Mouse (Mus musculus) right cerebral cortex, postnatal 25 days (tissue): ENCODE data around the gene Btk.

ENCODE experiments used
- DNase-seq: peaks from one replicate; pipeline ENCODE4 v3.0.0; 2022

Btk gene

DNA sequence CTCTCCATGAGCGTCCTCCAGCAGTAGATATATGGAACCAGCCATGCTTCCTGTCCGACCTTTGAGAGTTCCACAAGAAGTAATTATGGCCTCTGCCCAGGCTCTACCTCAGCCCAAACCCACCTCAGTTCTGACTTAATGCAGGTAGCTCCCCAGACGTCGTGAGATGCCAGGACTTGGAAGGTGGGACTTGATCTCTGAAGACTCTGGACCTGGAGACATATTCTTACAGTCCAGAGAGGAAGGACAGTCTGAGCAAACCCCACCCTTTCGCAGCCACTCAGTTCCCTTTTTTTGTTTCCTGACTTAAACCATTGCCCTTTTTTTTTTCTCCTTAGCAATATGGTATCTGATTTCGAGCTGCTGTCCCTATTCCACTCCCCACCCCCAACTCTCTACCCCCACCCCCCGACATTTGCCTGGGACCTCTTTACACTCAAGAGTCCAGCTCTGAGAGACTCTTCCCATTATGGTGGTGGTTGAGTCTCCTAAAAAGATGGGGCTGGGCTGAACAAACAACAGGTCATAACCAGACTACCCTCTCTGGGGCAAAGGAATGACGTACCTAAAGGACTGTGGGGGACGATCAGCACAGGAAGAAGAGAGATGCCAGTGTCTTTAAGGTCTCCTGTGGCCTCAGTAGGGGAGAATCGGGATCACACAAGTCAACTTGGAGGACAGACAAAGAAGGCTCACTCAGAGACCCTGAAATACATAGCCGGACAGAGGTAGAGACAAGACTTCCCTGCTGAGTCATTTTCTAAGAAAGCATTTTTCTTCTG, at the start of gene Btk:
Btk (minus strand) TSS at position 683 of the 782 bp plus-strand sequence.
- DNase-seq: no peak

DNA sequence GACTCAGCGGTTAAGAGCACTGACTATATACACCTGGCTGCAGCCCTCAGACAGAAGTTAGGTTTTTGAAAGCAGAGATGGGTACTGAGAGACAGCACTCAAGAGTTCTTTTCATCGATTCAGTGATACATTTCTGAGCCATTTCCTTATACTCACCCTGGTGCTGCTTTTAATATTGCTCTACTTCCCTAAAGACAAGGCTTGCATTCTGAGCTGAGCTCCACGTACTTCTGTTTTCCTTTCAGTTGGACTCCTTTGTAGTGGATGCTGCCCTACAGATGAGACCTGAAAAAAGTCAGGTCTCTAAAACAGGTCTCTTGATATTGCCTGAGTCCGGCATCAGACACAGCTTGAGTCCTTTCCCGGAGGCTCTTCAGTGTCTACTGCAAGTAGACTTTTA, 49.3 kb upstream of the Btk start:
- no peak for DNase-seq

DNA sequence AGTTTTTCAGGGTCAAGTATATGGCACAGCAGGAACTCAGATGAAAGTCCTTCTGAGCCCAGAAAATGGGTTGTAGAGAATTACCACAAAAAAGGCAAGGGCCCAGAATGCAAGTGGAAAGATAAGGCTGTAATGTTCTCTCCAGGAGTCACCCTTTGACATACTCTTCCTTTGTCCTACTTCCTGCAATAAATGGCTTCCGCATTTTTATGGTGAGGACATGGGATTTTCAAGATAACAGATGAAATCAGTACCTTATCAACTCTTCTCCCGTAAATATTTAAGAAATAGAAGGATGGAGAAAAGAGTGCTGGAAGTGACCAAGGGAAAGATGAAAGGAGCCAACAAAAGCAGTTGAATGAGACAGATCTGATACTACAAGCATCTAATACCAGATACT, 44.8 kb upstream of the Btk start:
- no peak for DNase-seq

DNA sequence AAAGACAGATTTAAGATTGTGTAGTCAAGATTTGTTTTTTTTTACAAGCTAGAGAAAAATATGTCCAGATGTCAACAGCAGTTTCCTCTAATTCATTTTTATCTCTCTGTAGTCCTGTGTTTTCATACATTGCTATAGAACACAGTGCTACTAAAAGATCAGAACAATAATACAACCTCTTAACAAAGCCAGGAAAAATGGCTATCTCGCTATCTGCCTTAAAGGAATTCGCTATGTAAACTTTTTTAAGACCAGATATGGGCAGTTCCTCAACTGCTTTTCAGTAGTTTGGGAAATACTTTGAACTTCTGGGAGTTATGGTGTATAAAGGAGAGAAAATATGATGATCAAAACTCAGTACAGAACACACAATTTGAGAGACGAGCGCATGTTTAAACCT, 40.0 kb upstream of the Btk start:
- DNase-seq: no peak

DNA sequence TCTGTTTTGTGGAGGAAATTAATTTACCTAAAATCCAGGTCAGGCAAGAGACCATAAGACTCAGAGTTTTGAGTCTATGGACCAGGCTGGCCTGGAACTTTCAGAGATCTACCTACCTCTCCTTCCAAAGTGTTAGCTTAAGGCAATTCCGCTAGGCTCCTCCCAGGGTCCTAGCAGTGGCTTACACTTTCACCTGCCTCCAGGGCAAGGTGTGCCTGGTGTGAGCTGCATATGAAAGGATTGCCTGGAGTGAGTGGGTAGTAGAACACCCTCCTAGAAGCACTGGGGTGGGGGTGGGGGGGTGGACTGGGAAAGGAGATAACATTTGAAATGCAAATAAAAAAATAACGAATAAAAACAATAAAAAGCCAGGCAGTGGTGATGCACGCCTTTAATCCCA, 38.3 kb upstream of the Btk start:
- no peak for DNase-seq

DNA sequence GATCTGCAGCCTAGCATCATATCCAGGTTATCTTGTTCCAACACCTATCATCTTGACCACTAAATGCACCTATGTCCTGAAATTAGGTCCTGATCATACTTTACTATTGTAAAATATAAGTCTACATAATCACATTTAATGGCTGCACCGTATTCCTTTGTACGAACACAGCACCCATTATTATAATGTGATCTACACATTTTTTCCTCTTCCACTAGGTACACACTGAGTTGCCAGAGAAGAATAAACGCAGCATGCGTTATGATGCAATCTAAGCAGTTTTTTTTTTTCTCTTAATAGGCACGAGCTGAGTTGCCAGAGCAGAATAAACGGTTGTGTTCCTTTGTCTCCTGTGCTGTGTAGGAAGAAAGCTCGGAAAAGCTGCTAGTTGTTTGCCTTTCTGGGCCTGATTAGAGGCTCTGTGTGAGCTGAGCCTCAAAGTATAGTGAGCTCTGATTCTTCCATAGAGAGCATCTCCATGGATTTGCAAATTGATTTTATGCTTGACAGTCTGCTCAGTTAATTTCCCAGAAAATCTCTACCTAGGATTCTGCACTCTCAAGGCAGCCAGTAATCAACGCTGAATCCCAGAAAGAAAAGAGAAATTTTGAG, 37.0 kb upstream of the Btk start:
- DNase-seq: no peak

DNA sequence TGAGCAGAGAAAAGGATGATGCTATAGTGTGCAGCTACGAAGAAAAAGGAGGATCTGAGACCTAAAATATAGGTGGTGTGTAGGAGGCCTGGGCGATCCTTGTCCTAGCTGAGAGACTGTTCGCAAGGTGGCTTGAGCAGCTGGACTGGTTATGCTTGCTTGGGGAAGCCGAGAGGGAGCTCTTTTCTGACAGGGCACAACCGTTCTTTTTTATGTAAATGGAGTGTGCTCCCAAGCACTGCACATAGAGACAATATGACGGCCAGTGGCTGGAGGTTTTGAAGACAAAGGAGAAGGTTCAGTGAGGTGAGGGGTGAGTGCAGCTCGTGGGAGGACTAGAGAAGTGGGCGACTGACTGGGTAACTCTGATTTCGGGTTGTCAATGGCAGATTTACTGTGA, 36.3 kb upstream of the Btk start:
- DNase-seq: no peak

DNA sequence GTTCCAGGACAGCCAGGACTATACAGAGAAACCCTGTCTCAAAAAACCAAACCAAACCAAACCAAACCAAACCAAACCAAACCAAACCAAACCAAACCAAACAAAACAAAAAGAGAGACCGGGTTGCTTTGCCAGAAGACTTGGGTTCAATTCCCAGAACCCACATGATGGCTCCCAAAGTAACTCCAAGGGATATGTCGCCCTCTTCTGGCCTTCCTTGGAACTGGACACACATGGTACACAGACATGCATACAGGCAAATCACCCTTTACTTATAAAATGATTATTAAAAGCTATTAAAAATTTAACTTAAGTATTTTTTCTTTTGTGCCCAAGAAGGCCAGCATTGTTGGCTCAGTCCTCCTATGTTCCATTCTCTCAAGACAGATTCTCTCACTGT, 30.9 kb upstream of the Btk start:
- no peak for DNase-seq

DNA sequence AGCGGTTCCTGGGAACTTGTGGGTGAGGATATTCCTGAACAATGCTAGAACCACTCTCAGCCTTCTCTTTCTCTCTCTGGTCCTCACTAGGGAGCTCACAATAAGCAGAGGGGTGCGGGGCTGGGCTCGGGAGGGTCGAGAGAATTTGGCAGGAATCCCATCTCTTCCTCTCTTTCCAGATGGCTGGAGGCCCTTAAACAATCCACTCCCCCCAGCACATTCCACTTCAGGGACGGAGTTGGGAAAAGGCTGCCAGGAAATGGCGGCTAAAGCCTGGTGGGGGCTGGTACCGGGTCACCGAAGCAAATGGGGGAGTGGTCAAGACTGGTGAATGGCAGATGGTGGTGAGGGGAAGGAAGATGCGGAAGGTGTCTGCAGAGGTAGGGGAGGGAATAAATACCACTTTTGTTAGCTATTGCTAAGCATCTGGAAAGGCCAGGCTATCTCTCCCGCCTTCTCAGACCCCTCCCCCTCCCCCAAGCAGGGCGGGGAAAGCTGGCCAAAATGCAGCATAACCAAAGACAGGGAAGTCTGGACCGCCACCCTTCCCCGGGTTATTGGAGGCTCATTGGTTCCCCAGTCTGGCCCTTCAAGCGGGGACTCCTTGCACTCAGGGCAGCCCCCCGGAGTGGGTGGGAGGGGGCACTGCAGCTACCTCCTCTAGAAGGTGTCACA, 29.1 kb upstream of the Btk start:
- DNase-seq: no peak

DNA sequence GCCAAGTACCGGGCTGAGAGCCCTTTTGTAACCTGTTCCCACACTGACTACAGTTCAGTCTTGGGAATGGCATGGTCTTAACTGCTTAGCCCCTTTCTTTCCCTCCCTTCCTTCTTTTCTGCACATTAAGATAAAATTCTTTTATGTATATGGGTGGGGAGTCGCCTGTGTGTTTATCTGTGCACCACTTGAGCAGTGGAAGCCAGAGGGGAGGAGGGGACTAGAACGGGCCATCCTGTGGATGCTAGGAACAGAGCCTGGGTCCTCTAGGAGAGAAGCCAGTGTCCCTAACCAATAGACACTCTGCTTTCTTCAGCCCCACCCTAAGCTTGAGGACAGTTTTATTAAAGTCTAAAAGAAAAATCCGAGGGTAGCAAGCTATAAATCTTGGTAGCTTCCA, 27.6 kb upstream of the Btk start:
- DNase-seq: no peak

DNA sequence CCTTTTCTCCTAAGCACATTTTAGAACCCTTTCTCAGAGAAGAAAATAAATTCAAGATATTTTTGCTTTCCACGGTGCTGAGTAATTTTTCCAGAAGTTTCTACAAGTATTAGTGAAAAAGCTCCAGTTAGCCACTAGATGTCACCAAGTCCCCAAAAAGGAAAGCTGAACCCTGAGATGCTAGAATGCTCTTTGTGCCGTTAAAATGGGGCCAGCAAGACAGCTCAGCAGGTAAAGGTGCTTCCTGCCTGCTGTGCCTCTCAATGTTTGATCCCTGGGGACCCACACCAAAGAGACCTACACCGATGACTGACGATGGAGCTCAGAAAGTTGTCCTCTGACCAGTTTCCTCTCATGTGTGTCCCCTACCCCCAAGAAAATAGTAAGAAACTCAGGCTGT, 26.1 kb upstream of the Btk start:
- DNase-seq: no peak

DNA sequence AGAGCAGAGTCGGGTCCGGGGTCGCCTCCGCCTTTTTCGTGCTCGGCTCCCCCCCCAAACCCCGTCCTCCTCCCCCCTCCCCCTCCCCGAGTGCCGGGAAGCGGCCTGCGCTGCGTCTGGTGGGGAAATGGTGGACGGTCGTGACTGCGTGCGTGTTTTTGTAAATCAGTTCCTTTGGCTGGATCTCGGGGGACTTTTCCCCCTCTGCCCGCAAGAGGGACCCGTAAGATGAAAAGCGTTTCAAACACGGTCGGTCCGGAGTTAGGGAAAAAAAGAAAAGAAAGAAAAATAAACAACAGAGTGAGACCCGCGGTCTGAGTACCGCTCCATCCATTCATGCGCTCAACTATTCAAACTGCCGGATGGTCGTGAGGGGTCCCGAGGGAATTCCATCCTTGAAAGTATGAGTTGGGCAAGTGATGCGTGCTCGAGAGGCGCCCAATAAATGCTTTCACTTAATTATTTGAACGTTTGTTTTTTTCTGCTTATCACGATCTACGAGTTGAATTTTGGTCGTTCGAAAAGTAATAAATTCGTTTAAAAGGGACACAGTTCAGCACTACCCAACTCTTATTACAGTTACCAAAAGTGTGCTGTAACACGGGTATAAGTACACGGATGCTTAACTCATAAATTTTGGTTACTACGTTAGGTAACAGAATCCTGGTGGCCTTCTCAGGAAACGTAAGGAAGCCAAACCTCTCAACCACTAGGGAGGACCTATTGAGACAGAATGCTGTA, 18.2 kb upstream of the Btk start:
- DNase-seq: no peak

DNA sequence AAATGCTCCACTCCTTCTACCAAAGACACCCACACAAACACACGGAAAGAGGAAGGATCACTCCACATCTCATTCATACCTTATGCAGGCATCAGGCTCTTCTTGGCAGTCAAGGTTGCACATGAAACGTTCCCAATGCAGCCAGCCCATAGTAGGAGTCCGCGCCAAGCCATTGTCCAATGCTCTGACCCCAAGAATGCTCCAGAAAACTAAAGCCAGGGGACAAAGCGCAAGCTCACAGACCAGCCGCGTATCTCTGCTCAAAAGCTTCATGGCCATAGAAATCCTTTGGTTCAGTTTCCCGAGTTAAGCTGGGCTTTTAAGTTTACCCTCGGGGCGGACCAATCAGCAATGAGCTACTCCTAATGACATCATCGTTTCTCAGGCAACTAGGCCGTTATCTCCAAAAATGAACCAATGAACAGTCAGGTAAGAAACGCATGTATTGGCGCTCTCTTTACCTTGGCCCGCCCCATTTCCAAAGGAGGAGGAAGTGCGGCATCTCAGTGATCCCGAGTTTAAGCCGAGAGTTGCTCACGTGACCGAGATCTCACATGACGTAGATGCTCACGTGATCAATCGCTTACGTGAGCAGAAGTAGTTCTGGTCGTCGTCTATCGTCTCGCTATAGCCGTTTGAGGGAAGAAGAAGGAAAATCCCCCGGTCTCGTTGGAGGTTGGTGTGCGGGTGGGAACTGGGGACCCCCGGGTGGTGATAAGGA, 17.4 kb upstream of the Btk start, which contains the start of the genes Gla and Hnrnph2:
Gla (minus strand) TSS at position 467 of the 721 bp plus-strand sequence.
Hnrnph2 (plus strand) TSS at position 521 of the 721 bp plus-strand sequence.
- peak; percentile 84 for DNase-seq

DNA sequence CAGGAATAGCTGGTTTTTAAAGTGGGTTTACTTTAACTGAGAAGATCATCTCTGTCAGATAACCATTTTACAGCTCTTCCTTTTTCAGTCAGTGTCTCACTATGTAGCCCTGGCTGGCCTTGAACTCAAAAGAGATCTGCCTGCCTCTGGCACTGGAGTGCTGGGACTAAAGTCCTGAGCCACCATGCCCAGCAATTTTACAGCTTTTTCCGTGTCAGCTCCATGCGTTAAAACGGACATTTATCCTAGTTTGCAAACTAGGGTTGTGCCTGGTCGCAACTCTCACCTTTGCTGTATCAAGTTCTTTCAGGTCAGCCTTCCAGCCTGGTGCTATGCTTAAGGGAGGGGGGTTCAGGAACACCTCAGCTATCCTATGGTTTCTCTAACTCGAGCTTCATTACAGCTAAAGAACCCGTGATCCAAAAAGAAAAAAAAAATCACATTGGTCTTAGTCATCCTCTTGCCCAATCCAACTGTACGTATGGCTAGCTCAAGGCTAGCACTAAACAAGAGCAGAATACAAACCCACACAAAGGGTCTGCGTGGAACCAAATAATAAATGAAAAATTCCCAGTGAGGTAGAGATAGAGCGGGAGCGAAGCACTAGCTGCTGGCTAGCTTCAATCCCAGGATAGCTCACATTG, 16.7 kb upstream of the Btk start:
- no peak for DNase-seq

DNA sequence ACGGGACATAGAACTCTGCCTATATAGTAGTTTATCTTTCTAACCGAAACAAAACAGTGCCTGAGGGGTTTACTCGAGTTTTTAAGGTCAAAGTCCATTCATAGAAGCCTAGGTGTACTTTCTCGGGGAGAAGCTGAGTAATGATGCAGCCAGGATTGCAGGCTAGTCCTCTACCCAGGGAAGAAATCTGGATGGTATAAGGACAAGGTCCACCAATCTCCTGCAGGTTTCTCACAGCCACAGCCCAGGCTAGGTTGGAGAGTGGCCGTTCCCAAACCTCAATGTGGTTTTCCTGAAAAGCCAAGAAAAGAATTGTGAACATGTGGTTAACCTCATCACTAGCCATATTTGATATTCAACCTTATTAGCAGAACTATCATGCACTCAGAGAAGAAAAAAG, 6.5 kb upstream of the Btk start:
- no peak for DNase-seq

DNA sequence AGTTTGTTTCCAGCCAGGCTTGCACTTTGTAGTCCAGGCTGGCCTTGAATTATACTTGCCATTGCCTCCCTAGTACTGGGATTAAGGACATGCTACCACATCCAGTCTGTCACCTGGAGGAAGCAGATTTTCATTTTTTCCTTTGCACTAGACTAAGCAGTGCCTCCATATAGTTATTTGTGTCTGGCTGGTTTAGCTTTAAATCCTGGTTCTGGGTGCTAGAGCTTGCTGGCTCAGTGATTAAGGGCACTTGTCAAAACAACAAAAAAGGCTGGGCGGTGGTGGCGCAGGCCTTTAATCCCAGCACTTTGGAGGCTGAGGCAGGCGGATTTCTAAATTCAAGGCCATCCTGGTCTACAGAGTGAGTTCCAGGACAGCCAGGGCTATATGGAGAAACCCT, 5.6 kb upstream of the Btk start:
- no peak for DNase-seq

DNA sequence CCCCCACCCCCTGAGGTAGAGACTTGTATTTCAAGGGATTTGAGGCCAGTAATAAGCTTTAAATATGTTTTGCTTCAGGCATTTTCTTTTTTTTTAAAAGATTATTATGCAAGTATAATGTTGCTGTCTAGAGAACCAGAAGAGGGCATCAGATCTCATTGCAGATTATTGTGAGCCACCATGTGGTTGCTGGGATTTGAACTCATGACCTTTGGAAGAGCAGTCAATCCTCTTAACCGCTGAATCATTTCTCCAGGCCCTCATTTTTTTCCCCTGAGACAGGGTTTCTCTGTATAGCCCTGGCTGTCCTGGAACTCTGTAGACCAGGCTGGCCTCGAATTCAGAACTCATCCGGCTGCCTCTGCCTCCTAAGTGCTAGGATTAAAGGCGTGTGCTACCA, 4.9 kb upstream of the Btk start:
- DNase-seq: no peak

DNA sequence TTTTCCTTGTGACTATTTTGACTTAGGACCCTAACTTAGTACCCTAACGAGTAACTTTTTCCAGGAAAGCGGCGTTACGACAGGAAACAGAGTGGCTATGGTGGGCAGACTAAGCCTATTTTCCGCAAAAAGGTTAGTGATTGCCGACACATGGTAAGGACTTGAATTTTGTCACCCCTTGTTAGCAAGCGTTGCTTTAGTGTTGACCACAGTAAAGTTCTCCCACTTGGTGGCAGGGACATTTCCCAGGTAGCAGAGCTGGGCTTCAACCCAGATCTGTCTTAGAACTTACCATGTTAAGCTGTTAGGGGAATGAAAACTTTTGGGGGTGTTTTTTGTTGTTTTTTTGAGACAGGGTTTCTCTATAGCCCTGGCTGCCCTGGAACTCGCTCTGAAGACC, 3.1 kb upstream of the Btk start:
- no peak for DNase-seq

DNA sequence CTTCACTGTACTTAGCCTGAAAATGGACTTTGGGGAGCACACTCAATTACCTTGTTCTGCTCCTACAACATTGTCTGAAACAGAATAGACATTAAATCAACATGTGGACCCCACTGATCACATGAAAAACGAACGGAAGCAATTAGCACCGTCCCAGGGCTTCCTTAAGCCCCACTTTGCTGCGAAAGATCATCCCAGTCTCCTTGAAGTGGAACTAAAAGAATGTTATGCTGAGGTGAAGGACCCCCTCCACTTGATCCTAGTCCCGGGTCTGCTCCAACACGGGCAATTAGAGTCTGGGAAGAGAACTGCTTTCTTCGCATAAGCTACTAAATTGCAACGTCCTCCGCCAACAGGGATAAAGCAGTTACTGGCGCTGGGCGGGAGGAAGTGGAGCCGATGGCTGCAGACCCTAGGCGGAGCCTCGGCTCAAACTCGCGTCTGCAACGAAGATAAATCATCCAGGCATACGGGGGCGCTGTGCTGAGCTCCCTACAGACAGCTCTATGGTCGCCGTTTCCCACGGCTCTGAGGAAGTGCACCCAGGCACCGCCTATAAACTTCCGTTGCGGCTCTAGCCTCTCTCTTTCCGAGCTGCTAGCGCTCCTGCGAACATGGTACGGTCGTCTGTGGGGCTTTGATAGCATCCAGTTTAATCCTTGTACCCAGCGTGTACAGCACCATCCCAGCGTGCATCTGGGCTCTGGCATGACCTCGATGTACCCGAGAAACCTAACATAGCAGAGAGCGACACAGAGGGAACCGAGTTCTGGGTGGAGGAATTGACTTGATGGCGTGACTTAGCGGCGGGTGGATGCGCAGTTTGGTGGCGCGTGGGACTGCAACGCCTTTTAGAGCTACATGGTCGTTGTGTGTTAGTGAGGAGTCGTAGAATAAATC, 2.0 kb upstream of the Btk start, which contains the start of gene Rpl36a:
Rpl36a (plus strand) TSS at position 552 of the 900 bp plus-strand sequence.
- DNase-seq: peak; percentile 84

DNA sequence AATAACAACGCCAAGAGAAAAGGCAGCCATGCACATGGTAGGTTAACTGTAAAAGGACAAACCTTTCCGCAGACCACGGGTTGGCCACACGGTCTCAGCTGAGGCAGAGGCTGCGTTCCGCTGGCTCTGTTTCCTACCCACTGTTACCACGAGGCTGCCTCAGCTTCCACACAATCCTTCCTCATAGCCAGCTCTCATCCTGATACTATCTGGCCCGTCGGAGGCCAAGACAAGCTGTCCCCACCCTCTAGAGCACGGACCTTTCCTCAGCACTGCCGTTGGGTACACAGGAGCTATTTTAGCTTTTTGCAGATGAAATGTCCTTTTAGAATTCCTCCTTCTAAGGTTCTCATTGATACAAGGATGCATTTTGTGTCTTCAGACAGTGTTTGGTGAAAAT, 1.1 kb downstream of the Btk start:
- DNase-seq: no peak
